Mouse (Mus musculus): ENCODE data around the gene Slbp. TPM values are rescaled to one million over a fixed set of nuclear protein-coding genes. Genes with fewer than 3 reads are reported as not detected.

Gene Slbp
- total and polyA plus RNA-seq, 3 experiments: 233 to 731 (median 255) TPM

DNA sequence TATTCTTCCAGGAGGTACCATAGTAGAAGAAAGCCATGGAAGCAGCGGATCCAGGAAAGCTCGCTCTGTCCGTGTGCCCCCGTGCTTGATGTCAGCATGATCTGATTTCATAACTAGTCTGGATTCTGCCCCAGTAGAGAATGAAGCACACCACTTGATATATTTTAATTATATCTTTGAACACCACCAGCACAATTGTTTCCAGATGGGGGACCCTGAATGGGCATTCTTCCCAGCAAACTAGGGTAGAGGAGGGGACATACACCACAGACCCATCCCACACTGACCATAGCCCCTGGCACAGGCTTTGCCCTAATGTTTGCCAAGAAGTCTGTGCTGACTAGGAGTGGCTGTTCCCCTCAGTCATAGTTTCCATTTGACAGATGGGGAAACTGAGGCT is 32.6 kb upstream of the Slbp start:
- H3K36me3 ChIP-seq (ENCODE audit: control insufficient read depth in 1 of 2, insufficient read depth in 2 of 2, low read length in 2 of 2): peaks cover 0 to 25% of the 10 kb centered on the region in 2 experiments; a peak in 2 of 4 replicates
- no peaks in the 10 kb centered on the region for H3K27me3 ChIP-seq (ENCODE audit: control insufficient read depth in 1 of 2, insufficient read depth in 2 of 2, low read length in 2 of 2)
- H3K9me3 ChIP-seq (replicated peaks; ENCODE audit: insufficient read depth, low read length): no peaks in the 10 kb centered on the region
- H3K4me1 ChIP-seq (ENCODE audit: control insufficient read depth in 1 of 2, insufficient read depth in 2 of 2, low read length in 2 of 2): peaks cover 23 to 45% of the 10 kb centered on the region in 2 experiments
- H3K4me3 ChIP-seq (ENCODE audit: control insufficient read depth in 1 of 2, insufficient read depth in 1 of 2, low read depth in 2 of 2, low read length in 2 of 2): no peak overlapping the region
- no peaks in the 10 kb centered on the region for H3K79me2 ChIP-seq (ENCODE audit: control insufficient read depth, insufficient read depth, low read length, poor library complexity)
- H3K9ac ChIP-seq (ENCODE audit: control insufficient read depth, low read depth, low read length, poor library complexity, severe bottlenecking): no peak overlapping the region
- no peak for DNase-seq (ENCODE audit: low read depth, low spot score)
- no peak overlapping the region for H3K27ac ChIP-seq (ENCODE audit: control insufficient read depth, low read depth, low read length)
- TF ChIP-seq NRF1 (IDR thresholded peaks at IDR 0.05; ENCODE audit: insufficient read depth, low read depth, low read length, poor library complexity, severe bottlenecking) (no peak), POLR2A (IDR thresholded peaks at IDR 0.05; ENCODE audit: control insufficient read depth in 1 of 2, insufficient read depth in 1 of 2, low read depth in 1 of 2, low read length in 2 of 2, poor library complexity in 1 of 2) (no peak), BHLHE40 (IDR thresholded peaks at IDR 0.05; ENCODE audit: borderline replicate concordance, low read depth, low read length) (no peak), RCOR1 (IDR thresholded peaks at IDR 0.05; ENCODE audit: low read depth, low read length) (no peak), KAT2A (conservative IDR thresholded peaks at IDR 0.05; ENCODE audit: low read depth, low read length) (no peak), HCFC1 (IDR thresholded peaks at IDR 0.05; ENCODE audit: low read depth, low read length) (no peak), CTCF (IDR thresholded peaks at IDR 0.05 in 2 of 3, conservative IDR thresholded peaks at IDR 0.05 in 1 of 3; ENCODE audit: control insufficient read depth in 1 of 3, insufficient read depth in 1 of 3, low read depth in 2 of 3, low read length in 3 of 3, poor library complexity in 1 of 3, severe bottlenecking in 1 of 3) (no peak), GATA1 (IDR thresholded peaks at IDR 0.05; ENCODE audit: low read depth, low read length) (no peak), CHD2 (IDR thresholded peaks at IDR 0.05; ENCODE audit: low read length) (no peak), MAFK (IDR thresholded peaks at IDR 0.05; ENCODE audit: borderline replicate concordance, low read depth, low read length) (no peak), TAL1 (IDR thresholded peaks at IDR 0.05; ENCODE audit: low read length) (no peak), ZMIZ1 (IDR thresholded peaks at IDR 0.05; ENCODE audit: low read depth, low read length) (no peak)

DNA sequence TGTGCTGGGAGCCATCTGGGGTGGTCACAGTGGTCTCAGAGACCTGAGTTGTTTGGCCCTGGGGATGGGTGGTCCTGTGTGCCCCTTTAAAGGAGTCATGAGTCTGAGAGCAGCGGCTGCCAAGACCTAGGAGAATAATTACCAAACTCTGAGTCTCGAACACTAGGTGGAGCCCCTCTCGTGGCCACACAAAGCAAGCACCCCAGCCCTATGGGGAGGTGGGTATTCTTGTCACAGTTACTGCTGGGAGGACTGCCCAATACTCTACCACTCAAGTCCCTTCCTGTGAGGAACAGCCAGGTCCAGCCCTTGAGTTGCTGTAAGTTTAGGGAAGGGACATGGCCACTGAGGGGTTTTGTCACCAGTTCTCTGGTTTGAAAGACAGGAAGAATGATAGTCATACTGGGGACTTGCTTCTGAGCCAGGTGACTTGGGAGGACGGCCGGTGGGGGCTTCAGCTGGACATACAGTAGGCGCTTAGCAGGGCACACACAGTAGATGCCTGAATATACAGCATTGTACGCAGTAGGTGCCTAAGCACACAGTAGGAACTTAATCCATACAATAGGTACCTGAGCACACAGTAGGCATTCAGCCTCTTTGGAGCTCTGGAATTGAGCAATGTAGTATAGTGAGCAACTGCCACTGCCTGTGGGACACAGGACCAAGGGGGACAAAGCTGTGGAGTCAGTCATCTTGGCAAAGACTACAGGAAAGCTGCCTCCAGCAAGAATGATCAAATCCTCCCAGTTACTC is 31.7 kb upstream of the Slbp start:
- no peaks in the 10 kb centered on the region for H3K27me3 ChIP-seq (ENCODE audit: control insufficient read depth in 1 of 2, insufficient read depth in 2 of 2, low read length in 2 of 2)
- DNase-seq (ENCODE audit: low read depth, low spot score): peak; percentile 81
- 0 out of 2 replicates have a peak overlapping the region, but pooled peaks have one; percentile 17 for H3K27ac ChIP-seq (ENCODE audit: control insufficient read depth, low read depth, low read length)
- no peak overlapping the region for H3K4me3 ChIP-seq (ENCODE audit: control insufficient read depth in 1 of 2, insufficient read depth in 1 of 2, low read depth in 2 of 2, low read length in 2 of 2)
- peak; percentile 98 for TF ChIP-seq ZKSCAN1 (IDR thresholded peaks at IDR 0.05; ENCODE audit: low read depth, low read length)
- no peak for TF ChIP-seq BHLHE40 (IDR thresholded peaks at IDR 0.05; ENCODE audit: borderline replicate concordance, low read depth, low read length)
- TF ChIP-seq RAD21 (IDR thresholded peaks at IDR 0.05; ENCODE audit: low read depth, low read length): peak; percentile 68
- no peak for TF ChIP-seq ELF1 (IDR thresholded peaks at IDR 0.05; ENCODE audit: low read depth, low read length)
- peak; percentile 63 for TF ChIP-seq ZC3H11A (IDR thresholded peaks at IDR 0.05; ENCODE audit: low read depth, low read length)
- TF ChIP-seq CTCF (IDR thresholded peaks at IDR 0.05 in 2 of 3, conservative IDR thresholded peaks at IDR 0.05 in 1 of 3; ENCODE audit: control insufficient read depth in 1 of 3, insufficient read depth in 1 of 3, low read depth in 2 of 3, low read length in 3 of 3, poor library complexity in 1 of 3, severe bottlenecking in 1 of 3): peak; percentile 46 to 84 (median 79)
- peak; percentile 88 for TF ChIP-seq SMC3 (IDR thresholded peaks at IDR 0.05; ENCODE audit: low read depth, low read length)
- no peak for TF ChIP-seq MYC (IDR thresholded peaks at IDR 0.05; ENCODE audit: low read depth, low read length)
- TF ChIP-seq USF2 (IDR thresholded peaks at IDR 0.05; ENCODE audit: borderline replicate concordance in 1 of 2, insufficient read depth in 1 of 2, low read depth in 1 of 2, low read length in 2 of 2): no peak
- no peaks in the 10 kb centered on the region for H3K79me2 ChIP-seq (ENCODE audit: control insufficient read depth, insufficient read depth, low read length, poor library complexity)
- no peaks in the 10 kb centered on the region for H3K9me3 ChIP-seq (replicated peaks; ENCODE audit: insufficient read depth, low read length)
- peaks cover 23 to 45% of the 10 kb centered on the region in 2 experiments for H3K4me1 ChIP-seq (ENCODE audit: control insufficient read depth in 1 of 2, insufficient read depth in 2 of 2, low read length in 2 of 2)
- peaks cover 0 to 25% of the 10 kb centered on the region in 2 experiments; a peak in 2 of 4 replicates for H3K36me3 ChIP-seq (ENCODE audit: control insufficient read depth in 1 of 2, insufficient read depth in 2 of 2, low read length in 2 of 2)
- H3K9ac ChIP-seq (ENCODE audit: control insufficient read depth, low read depth, low read length, poor library complexity, severe bottlenecking): peak overlapping the region; percentile 14

All from MEL (cell line).